Mouse (Mus musculus): Measurements from ENCODE around the gene Zfp358.

Zfp358 gene

GRCm38 (mm10) chr8:3499751-3500150 is 6.8 kb downstream of the Zfp358 start:
- no peak for DNase-seq (ENCODE audit: low read depth, low spot score)

GRCm38 (mm10) chr8:3500235-3501090 is 7.5 kb downstream of the Zfp358 start, which contains the start of gene Mcoln1:
TSS of gene Mcoln1 (plus strand) at chr8:3500457.
- peak; percentile 98 for DNase-seq (ENCODE audit: low read depth, low spot score)

DNA sequence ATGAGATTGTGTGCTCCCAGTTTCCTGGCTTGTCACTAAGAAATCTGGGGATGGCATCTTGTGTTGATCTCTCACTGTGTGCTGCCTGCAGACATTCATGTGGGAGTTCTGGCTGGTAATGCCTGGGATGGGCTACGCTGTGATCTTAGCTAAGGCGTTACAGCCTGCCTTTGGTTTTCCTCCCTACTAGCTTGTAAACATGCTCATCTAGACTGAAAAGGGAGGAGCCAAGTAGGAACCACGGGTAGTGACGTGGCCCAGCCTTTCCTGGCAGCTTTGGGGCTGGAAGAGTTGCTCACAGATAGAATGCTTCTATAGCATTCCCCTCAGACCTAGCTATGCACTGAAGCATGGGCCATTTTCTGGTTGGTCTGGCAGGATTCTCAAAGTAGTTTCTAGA is 9.3 kb downstream of the Zfp358 start:
- no peak for DNase-seq (ENCODE audit: low read depth, low spot score)

- no peak for DNase-seq (ENCODE audit: low read depth, low spot score)
Measured at GRCm38 (mm10) chr8:3507979-3508754, 15.2 kb downstream of the Zfp358 start.

- DNase-seq (ENCODE audit: low read depth, low spot score): no peak
Measured at GRCm38 (mm10) chr8:3514681-3515247, 21.8 kb downstream of the Zfp358 start.

- DNase-seq (ENCODE audit: low read depth, low spot score): peak; percentile 68
Measured at GRCm38 (mm10) chr8:3515260-3515671, 22.3 kb downstream of the Zfp358 start, which contains the start of gene Pnpla6. TSS of gene Pnpla6 (plus strand) at chr8:3515384.

GRCm38 (mm10) chr8:3515771-3516417 is 23.0 kb downstream of the Zfp358 start:
- no peak for DNase-seq (ENCODE audit: low read depth, low spot score)

DNA sequence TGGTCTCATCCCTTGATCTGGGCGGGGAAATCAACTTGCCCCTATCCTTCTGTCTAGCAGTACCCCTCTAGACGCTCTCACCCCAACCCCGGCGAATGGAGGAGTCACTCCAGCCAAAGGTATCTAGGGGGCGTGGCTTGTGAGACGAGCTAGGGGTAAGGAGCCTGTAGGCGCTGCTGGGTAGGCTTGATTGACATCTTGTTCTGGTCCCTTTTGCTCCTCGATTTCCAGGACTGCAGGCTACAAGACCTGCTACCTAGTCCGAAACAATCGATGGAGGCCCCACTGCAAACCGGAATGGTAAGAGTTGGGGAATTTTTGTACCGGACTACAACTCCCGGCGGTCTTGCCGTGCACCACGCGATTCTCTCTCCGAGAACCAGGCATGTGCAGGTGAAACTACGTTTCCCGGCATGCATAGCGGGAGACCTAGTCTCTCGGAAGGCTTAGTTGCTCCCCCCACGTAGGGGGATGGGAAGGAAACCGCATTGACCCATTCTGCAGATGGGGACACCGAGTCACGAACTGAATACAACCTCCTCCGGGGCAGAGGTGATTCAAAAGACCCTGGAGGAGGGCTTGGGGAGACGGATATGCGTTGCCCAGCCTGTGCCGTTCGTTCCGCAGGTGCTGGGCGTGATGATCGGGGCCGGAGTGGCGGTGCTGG is 23.6 kb downstream of the Zfp358 start:
- DNase-seq (ENCODE audit: low read depth, low spot score): peak; percentile 89

- no peak for DNase-seq (ENCODE audit: low read depth, low spot score)
Measured at GRCm38 (mm10) chr8:3517117-3517495, 24.2 kb downstream of the Zfp358 start.

DNA sequence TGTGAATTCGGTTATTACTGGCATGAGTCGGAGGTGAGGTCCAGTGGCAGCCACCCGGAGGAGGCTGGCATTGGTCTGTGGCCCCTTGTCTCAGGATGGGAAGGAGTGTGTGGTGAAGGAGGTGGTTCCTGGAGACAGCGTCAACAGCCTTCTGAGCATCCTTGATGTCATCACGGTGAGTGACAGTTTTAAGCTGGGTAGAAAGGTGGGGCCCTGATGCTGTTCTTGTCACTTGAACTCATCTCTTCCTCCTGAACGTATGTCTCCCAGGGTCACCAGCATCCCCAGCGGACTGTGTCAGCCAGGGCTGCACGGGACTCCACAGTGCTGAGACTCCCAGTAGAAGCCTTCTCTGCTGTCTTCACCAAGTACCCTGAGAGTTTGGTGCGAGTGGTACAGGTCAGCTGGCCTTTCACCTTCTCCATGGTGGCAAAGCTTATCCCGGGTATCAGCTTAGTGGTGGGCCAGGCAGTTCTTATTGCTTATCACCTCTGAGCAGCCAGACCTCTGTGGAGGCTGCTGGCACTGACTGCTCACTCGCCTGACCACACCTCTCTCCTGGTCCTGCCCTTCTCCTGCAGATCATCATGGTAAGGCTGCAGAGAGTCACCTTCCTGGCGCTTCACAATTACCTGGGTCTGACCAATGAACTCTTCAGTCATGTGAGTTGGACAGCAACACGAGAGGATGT is 29.2 kb downstream of the Zfp358 start:
- DNase-seq (ENCODE audit: low read depth, low spot score): no peak

DNA sequence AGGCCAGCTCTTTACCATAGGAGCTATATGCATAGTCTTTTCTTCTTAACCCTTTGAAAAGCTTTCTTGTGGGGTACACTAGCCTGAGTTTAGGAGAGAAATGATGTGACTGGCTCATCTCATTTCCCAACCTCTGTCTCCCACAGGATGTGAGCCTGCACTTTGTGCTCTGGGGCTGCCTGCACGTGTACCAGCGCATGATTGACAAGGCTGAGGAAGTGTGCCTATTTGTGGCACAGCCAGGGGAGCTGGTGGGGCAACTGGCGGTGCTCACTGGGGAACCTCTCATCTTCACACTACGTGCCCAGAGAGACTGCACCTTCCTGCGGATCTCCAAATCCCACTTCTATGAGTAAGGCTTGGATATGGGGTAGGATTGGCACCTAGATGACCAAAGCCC is 37.9 kb downstream of the Zfp358 start:
- DNase-seq (ENCODE audit: low read depth, low spot score): no peak

DNA sequence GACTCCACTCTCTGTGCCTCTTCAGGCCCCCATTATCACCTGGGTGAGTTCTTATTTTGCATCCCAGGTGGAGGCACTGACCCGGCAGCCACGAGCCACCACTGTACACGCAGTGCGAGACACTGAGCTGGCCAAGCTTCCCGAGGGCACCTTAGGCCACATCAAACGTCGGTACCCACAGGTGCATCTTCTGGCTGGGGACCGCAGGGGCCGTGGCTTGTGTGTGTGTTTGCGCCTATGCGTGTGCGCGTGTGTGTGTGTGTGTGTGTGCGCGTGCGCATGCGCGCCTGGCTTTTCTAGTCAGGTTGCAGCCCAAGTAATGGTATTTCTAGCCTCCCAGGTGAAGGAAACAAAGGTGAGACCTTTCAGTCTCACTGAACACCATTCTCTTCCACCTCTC is 39.0 kb downstream of the Zfp358 start:
- no peak for DNase-seq (ENCODE audit: low read depth, low spot score)

- no peak for DNase-seq (ENCODE audit: low read depth, low spot score)
Measured at GRCm38 (mm10) chr8:3536053-3536841, 43.3 kb downstream of the Zfp358 start.

- DNase-seq (ENCODE audit: low read depth, low spot score): no peak
Measured at GRCm38 (mm10) chr8:3536940-3537339, 44.0 kb downstream of the Zfp358 start.

- DNase-seq (ENCODE audit: low read depth, low spot score): no peak
Measured at GRCm38 (mm10) chr8:3537666-3538065, 44.7 kb downstream of the Zfp358 start.

- DNase-seq (ENCODE audit: low read depth, low spot score): no peak
Measured at GRCm38 (mm10) chr8:3539146-3539545, 46.2 kb downstream of the Zfp358 start.

- no peak for DNase-seq (ENCODE audit: low read depth, low spot score)
Measured at GRCm38 (mm10) chr8:3540076-3540475, 47.1 kb downstream of the Zfp358 start.

GRCm38 (mm10) chr8:3546511-3546910 is 53.6 kb downstream of the Zfp358 start:
- no peak for DNase-seq (ENCODE audit: low read depth, low spot score)
